Mouse (Mus musculus): ENCODE measurements at regions not wholly inside any gene's neighbourhood (a gene's known extent, or its start where the extent isn't known, plus 50 kb on each side); places are given as distances from the start of the nearest gene placed in this dataset.

- no peak for DNase-seq (ENCODE audit: low spot score)
Measured at GRCm38 (mm10) chrX:129390920-129391319, 358.6 kb upstream of the Diaph2 start.

DNA sequence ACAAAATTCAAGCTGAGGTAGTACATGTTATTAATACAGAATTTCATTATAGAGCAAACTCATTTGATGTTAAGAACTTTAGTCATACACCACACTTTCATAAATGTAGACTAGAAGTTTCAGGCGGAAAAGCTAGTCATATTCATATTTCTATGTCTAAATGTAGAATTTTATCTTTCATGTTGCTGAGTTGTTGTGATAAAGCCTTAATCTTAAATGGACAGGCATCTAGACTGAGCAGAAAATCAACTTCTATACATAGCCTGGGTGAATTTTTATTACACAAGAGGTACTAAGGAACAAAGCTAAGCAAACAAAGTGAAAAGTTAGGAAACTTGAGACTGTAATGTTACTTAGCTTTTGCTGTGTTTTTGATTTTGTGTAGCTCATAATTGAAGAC is 341.8 kb upstream of the Diaph2 start:
- DNase-seq (ENCODE audit: low spot score), result no peak

- DNase-seq (ENCODE audit: low spot score), result no peak
Measured at GRCm38 (mm10) chrX:129410079-129410478, 339.5 kb upstream of the Diaph2 start.

GRCm38 (mm10) chrX:129412939-129413627 is 336.5 kb upstream of the Diaph2 start:
- DNase-seq (ENCODE audit: low spot score), result no peak

GRCm38 (mm10) chrX:129413628-129414000 is 335.9 kb upstream of the Diaph2 start:
- DNase-seq (ENCODE audit: low spot score), result no peak

DNA sequence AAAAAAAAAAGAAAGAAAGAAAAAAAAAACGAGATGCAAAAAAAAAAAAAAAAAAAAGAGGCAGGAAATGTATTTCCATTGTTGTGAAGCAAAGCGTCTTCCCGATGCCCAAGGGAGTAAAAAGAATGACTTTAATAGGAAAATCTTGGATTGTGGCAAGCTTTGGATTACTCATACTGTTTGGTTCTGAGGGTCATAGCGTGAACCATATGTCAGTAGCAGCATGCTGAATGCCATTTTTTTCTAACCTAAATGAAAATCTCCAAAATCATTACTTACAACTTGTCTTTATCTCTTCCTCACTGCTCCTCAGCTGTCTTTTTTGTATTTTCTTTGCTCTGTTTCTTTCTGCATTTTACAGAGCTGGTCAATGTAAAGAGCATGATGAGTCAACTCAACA is 334.2 kb upstream of the Diaph2 start:
- DNase-seq (ENCODE audit: low spot score), result no peak

- DNase-seq (ENCODE audit: low spot score), result no peak
Measured at GRCm38 (mm10) chrX:129448545-129448944, 301.0 kb upstream of the Diaph2 start.

DNA sequence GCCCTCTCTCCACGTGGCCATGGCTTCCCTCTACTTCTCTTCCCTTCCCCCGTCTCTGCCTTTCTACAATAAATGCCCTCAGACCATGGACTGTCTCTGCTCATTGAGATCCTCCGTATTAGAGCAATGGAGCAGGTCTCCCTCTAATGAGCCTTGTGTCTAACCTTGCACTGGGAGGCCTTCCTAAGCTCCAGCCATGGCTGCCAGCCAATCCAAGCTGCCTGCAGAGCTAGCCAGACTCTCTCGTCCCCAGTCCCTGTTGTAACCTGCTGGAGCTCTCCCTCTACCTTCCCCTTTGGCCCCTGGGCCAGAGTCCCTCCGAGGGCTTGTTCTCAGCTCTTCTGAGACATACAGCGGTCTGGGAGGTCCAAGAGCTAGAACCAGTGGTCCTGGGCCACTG is 273.3 kb upstream of the Diaph2 start:
- no peak for DNase-seq (ENCODE audit: low spot score)

- DNase-seq (ENCODE audit: low spot score), result peak; percentile 2
Measured at GRCm38 (mm10) chrX:129494562-129494961, 255.0 kb upstream of the Diaph2 start.
